Mouse (Mus musculus) left cerebral cortex, postnatal 36 days (tissue): Measurements from ENCODE around the gene Tcf20. TPM values are rescaled to one million over a fixed set of nuclear protein-coding genes. Genes with fewer than 3 reads are reported as not detected.

Experiments used
- DNase-seq, 2 experiments: peaks; one replicate each; pipeline ENCODE4 v3.0.0; 2021 to 2022; ENCODE audit warnings: low spot score in 2 of 2, mixed read lengths in 1 of 2
- intact Hi-C: fragments of 180-260 bp; cut with DNase I; formaldehyde crosslinking; loops from one replicate; pipeline ENCODE4 v1.15.1; 2025
- total RNA-seq, 2 experiments: library from RNA; stranded (reverse); gene quantifications; 2 replicates each; pipeline ENCODE4 v1.2.3; 2021

Gene Tcf20
- total RNA-seq: 100 to 1,000 TPM; 210 to 218 TPM

DNA sequence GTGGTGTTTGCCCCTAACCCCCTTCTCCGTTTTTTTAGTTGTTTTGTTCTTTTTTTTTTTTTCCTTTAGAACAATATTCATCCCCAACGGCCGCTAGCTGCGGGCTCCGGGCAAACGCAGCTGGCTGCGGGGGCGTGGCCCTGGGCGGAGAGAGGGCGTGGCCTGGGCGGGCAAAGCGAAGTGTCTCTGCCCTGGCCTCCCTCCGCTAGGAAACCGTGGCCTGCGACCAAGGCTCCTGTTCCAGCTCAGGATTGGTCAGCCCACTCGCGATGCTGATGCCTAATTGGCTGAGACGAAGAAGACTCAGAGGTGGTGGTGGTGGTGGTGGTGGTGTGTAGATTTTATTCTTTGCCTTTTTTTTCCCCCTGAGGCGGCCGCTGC is at the start of gene Tcf20:
Gene Tcf20 (minus strand): TSS at position 141 of the 381 bp plus-strand sequence.
- intact Hi-C loops: loop anchor here (5.0 kb wide), 1 partner anchor 45 kb away; the partner anchor contains the start of gene Nfam1
- DNase-seq: peak; percentile 92 to 94

GRCm38 (mm10) chr15:83036900-83037519 is 49.3 kb upstream of the Tcf20 start:
- DNase-seq: peak; percentile 38 to 47
- intact Hi-C loops: loop anchor here (1.0 to 10.0 kb wide), 3 partner anchors 72 to 223 kb away; no protein-coding TSS in a partner anchor

GRCm38 (mm10) chr15:83036089-83036488 is 48.4 kb upstream of the Tcf20 start:
- intact Hi-C loops: loop anchor here (5.0 to 10.0 kb wide), 2 partner anchors 71 to 129 kb away; no protein-coding TSS in a partner anchor
- DNase-seq: no peak

DNA sequence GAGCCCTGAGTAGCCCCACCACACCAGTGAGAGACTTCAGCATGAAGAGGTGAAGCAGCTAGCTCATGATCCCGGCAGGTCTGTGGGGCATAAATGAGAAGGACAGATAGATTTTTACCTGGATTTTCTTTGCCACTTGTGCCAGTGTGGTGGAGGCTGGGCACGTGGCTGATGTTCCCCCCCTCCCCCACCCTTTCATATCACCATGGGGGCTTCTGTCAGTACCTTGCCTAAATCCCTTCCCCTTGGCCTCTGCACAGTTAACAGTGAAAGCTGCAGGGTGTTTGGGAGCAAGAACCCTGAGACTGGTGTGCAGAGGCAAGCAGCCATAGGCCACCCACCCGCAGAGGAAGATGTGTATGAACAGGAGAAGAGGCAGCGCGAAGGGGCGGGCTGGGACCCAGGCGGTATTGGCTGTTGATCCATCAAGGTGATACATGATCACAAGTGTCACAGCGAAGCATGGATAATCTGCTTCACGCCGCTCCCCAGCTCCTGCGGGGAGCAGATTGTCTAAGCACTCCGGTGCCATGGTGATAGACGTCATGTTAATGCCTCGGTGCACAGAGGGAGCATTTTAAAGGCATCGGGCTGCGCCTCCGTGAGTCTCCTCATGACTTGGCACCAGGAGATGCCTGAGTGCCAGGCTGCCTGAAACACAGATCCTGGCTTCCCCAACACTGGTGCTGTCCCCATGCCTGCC is 46.8 kb upstream of the Tcf20 start:
- DNase-seq: peak; percentile 54
- intact Hi-C loops: loop anchor here (5.0 to 10.0 kb wide), 2 partner anchors 47 to 70 kb away; partner anchors contain the start of gene Tcf20

DNA sequence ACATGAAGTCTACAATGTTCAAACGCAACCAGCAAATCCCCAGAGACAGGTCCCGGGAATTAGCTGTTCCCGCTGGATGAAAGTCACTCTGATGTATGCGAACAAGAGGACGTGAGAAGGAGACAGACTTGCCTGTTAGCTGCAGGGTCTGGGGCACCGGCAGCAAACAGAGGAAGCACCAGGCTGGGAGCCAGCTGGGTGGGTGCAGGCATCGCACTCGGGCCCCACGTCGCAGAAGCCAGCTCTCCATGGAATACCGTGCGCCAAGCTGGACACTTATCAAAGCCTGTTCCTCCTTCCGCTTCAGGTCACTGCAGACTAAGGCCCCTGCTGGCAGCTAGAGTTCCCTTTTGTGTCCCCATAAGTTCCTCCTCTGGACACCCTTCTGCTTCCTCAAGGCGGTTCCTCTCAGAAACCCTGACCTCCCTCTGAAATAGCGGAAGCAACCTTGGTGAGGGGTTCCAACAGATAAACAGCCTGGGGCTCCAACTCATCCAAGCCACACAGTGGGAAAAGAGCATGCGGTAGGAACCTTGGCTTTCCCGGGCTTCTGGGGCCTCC is 45.4 kb upstream of the Tcf20 start, which contains the start of gene Nfam1:
Gene Nfam1 (minus strand): TSS at position 326 of the 561 bp plus-strand sequence.
- intact Hi-C loops: loop anchor here (5.0 to 10.0 kb wide), 2 partner anchors 46 to 68 kb away; partner anchors contain the start of gene Tcf20
- no peak for DNase-seq

- DNase-seq: no peak
- intact Hi-C loops: loop anchor here (5.0 to 10.0 kb wide), 2 partner anchors 44 to 66 kb away; partner anchors contain the start of gene Tcf20
These were observed 43.2 kb upstream of the Tcf20 start for GRCm38 (mm10) chr15:83030884-83031283.

GRCm38 (mm10) chr15:83029725-83030718 is 42.4 kb upstream of the Tcf20 start:
- no peak for DNase-seq
- intact Hi-C loops: loop anchor here (5.0 to 10.0 kb wide), 2 partner anchors 43 to 65 kb away; partner anchors contain the start of gene Tcf20

DNA sequence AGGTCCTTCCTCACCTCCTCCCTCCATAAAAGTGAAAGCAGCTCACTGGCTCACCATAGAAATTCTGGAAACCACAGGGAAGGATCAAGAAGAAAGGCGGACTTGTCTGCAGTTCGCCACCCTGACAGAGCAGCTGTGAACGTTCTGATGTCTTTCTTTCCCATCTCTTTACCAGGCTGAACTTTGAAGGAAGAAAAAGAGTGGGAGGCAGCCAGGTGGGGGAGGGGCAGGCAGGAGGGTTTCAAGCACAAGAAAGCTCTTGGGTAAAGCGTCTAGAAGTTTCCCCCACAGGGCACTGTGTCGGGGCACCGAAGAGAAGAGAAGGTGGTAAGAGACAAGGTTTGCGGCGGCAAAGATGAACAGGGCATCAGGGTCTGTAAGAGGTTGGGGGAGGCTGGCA is 38.5 kb upstream of the Tcf20 start:
- DNase-seq: no peak
- intact Hi-C loops: no loop called here

- DNase-seq: no peak
- intact Hi-C loops: no loop called here
These were observed 37.5 kb upstream of the Tcf20 start for GRCm38 (mm10) chr15:83025041-83025760.

GRCm38 (mm10) chr15:83022947-83023346 is 35.3 kb upstream of the Tcf20 start:
- DNase-seq: no peak
- intact Hi-C loops: no loop called here

- peak; percentile 78 for DNase-seq
- intact Hi-C loops: no loop called here
These were observed 23.5 kb upstream of the Tcf20 start for GRCm38 (mm10) chr15:83010990-83011664.

DNA sequence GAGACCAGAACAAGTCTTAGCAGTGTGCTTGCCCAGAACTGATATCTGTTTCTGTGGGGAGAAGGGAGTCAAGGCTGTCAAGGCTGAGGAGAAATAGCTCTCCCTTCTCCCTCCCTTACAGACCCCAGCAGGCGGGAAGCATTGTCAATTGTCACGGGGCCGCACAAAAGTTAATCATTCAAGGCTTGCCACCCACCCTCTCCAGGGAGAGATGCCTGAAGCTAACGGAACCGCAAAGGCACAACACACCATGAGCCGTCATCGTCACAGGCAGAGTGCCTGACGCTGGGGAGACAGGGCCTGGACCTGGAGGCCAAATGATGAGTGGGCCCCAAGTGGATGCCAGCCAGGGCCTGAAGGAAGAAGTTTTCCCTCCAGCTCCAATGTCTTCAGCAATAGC is 22.8 kb upstream of the Tcf20 start:
- DNase-seq: no peak
- intact Hi-C loops: no loop called here

GRCm38 (mm10) chr15:83009532-83009931 is 21.9 kb upstream of the Tcf20 start:
- no peak for DNase-seq
- intact Hi-C loops: no loop called here

- DNase-seq: no peak
- intact Hi-C loops: no loop called here
These were observed 21.2 kb upstream of the Tcf20 start for GRCm38 (mm10) chr15:83008761-83009423.

DNA sequence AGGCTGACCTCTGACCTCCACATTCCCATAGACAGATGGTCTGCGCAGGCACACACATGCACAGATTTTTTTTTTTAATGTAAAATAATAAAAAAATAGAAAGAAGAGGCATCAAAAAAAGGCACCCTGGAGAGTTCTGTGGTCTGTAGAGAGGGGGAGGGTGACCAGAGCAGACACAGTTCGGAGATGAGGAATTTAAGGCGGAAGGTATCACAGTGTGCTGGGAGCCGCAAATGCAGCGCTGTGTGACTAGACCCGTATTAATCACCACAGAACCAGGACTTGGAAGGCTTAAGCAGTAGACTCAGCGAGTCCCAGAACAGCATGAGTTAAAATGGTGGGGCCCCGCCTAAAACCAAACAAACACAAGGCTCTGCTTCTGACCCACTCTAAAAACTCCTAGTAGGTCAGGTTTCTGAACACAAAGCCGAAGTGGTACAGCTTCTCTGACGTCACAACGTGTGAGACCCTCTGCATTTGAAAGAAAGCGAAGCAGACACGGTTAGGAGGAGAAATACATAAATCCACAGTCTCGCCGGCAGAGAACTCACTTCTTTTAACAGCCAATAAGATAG is 19.8 kb upstream of the Tcf20 start:
- no peak for DNase-seq
- intact Hi-C loops: no loop called here

DNA sequence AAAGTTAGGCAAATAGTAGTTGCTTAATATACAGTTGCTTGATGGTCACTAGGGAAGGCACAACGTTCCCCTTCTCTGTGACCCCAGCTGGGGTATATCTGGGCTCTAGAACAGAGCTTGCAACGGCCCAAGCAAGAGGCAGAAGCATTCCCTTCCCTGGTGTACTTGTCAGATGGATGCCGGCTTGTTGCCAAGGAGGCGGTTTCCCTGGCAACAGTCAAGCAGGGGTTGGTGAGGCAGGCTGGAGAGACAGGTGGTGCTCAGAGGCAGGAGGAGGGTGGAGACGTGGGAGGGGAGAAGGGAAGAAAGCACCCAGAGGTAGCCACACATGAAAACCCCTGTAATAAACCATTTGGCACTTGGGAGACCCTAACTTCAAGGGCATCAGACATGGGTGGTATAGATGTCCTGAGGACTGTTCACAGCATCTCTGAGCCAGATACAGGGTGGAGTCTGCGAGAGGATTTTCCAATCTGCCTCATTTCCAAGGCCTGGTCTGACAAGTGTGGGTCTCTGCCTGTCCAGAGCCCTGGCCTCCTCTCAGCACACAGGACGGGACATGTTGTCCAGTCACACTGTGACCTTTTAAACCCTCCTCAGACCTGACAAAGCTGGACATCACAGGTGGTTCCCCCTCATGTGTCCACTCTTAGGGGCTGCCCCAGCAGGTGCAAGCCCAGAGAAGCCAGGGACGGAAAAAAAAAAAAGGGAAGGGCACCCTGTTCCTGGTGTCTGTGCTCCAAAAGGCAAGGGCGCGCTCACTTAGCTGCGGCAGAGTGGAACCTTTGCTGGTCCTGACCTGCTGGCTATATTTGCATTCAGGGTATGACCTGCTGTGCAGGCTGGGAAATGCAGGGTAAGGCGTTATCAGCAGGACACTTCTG is 15.2 kb upstream of the Tcf20 start:
- intact Hi-C loops: no loop called here
- DNase-seq: peak; percentile 91 to 92
